Mouse (Mus musculus): ENCODE measurements around the gene Nemp1. TPM values are rescaled to one million over a fixed set of nuclear protein-coding genes. Genes with fewer than 3 reads are reported as not detected.

The Nemp1 gene
- total and polyA plus RNA-seq, 2 experiments from 2014 or later = 4.5 to 16.0 TPM

- TF ChIP-seq EP300 (IDR thresholded peaks at IDR 0.05; ENCODE audit: low read depth) (no peak), CTCF (IDR thresholded peaks at IDR 0.05; ENCODE audit: low read depth) (no peak)
- WGBS = 80% methylated on average over 3 of the region's 3 CpGs
Observed at GRCm38 (mm10) chr10:127679881-127680280, 13.2 kb downstream of the Nemp1 start.

GRCm38 (mm10) chr10:127682886-127683285 is 16.2 kb downstream of the Nemp1 start:
- TF ChIP-seq CTCF (IDR thresholded peaks at IDR 0.05; ENCODE audit: low read depth) = no peak
- no peak for TF ChIP-seq EP300 (IDR thresholded peaks at IDR 0.05; ENCODE audit: low read depth)
- no peak overlapping the region for H3K4me3 ChIP-seq (ENCODE audit: low read depth, low read length)
- no peak overlapping the region for H3K9ac ChIP-seq (replicated peaks; ENCODE audit: low read depth, low read length)
- H3K27ac ChIP-seq (ENCODE audit: low read depth) = no peak overlapping the region
- no peak for DNase-seq (ENCODE audit: low spot score)
- H3K36me3 ChIP-seq (replicated peaks; ENCODE audit: control insufficient read depth, insufficient read depth, low read length) = no peaks in the 10 kb centered on the region
- 79% methylated on average over 6 of the region's 6 CpGs for WGBS
- no peaks in the 10 kb centered on the region for H3K27me3 ChIP-seq (ENCODE audit: control insufficient read depth, insufficient read depth, low read length)
- no peak overlapping the region for H3K4me2 ChIP-seq (ENCODE audit: low read depth, low read length)
- peaks cover 3% of the 10 kb centered on the region; the same call in 1 of the 2 replicates for H3K4me1 ChIP-seq (ENCODE audit: control insufficient read depth, insufficient read depth)
- ATAC-seq (ENCODE audit: insufficient read depth, low read depth) = no peak
- H3K9me3 ChIP-seq (replicated peaks; ENCODE audit: control insufficient read depth, low read length) = no peaks in the 10 kb centered on the region

More at GRCm38 (mm10) chr10:127679881-127680280, 13.2 kb downstream of the Nemp1 start:
- H3K27me3 ChIP-seq (ENCODE audit: control insufficient read depth, insufficient read depth, low read length) = no peaks in the 10 kb centered on the region
- no peak overlapping the region for H3K9ac ChIP-seq (replicated peaks; ENCODE audit: low read depth, low read length)
- DNase-seq (ENCODE audit: low spot score) (no peak), ATAC-seq (ENCODE audit: insufficient read depth, low read depth) (no peak)
- H3K4me3 ChIP-seq (ENCODE audit: low read depth, low read length) = no peak overlapping the region
- H3K4me2 ChIP-seq (ENCODE audit: low read depth, low read length) = no peak overlapping the region
- no peaks in the 10 kb centered on the region for H3K36me3 ChIP-seq (replicated peaks; ENCODE audit: control insufficient read depth, insufficient read depth, low read length)
- peaks cover 10% of the 10 kb centered on the region; the same call in 1 of the 2 replicates for H3K4me1 ChIP-seq (ENCODE audit: control insufficient read depth, insufficient read depth)
- no peak overlapping the region for H3K27ac ChIP-seq (ENCODE audit: low read depth)
- H3K9me3 ChIP-seq (replicated peaks; ENCODE audit: control insufficient read depth, low read length) = no peaks in the 10 kb centered on the region

- H3K9ac ChIP-seq (replicated peaks; ENCODE audit: low read depth, low read length) = no peak overlapping the region
- DNase-seq (ENCODE audit: low spot score) = no peak
- no peak overlapping the region for H3K4me3 ChIP-seq (ENCODE audit: low read depth, low read length)
- H3K4me2 ChIP-seq (ENCODE audit: low read depth, low read length) = no peak overlapping the region
- H3K9me3 ChIP-seq (replicated peaks; ENCODE audit: control insufficient read depth, low read length) = no peaks in the 10 kb centered on the region
- H3K27me3 ChIP-seq (ENCODE audit: control insufficient read depth, insufficient read depth, low read length) = no peaks in the 10 kb centered on the region
- no peaks in the 10 kb centered on the region; the same call in 1 of the 2 replicates for H3K4me1 ChIP-seq (ENCODE audit: control insufficient read depth, insufficient read depth)
- H3K36me3 ChIP-seq (replicated peaks; ENCODE audit: control insufficient read depth, insufficient read depth, low read length) = peaks cover 37% of the 10 kb centered on the region
- no peak for TF ChIP-seq EP300 (IDR thresholded peaks at IDR 0.05; ENCODE audit: low read depth)
- no peak for TF ChIP-seq CTCF (IDR thresholded peaks at IDR 0.05; ENCODE audit: low read depth)
- ATAC-seq (ENCODE audit: insufficient read depth, low read depth) = no peak
- H3K27ac ChIP-seq (ENCODE audit: low read depth) = no peak overlapping the region
- WGBS = 22% methylated on average over 1 of the region's 1 CpGs
Observed at GRCm38 (mm10) chr10:127691053-127691452, 24.4 kb downstream of the Nemp1 start.

GRCm38 (mm10) chr10:127694636-127695035 is 27.9 kb downstream of the Nemp1 start:
- Histone ChIP-seq H3K27me3 (ENCODE audit: control insufficient read depth, insufficient read depth, low read length) (no peaks in the 10 kb centered on the region), H3K9ac (replicated peaks; ENCODE audit: low read depth, low read length) (no peak overlapping the region), H3K4me1 (ENCODE audit: control insufficient read depth, insufficient read depth) (no peaks in the 10 kb centered on the region), H3K36me3 (replicated peaks; ENCODE audit: control insufficient read depth, insufficient read depth, low read length) (peaks cover 59% of the 10 kb centered on the region), H3K4me2 (ENCODE audit: low read depth, low read length) (no peak overlapping the region), H3K9me3 (replicated peaks; ENCODE audit: control insufficient read depth, low read length) (no peaks in the 10 kb centered on the region), H3K4me3 (ENCODE audit: low read depth, low read length) (no peak overlapping the region), H3K27ac (ENCODE audit: low read depth) (no peak overlapping the region)
- TF ChIP-seq CTCF (IDR thresholded peaks at IDR 0.05; ENCODE audit: low read depth) = peak; percentile 66
- no peak for TF ChIP-seq EP300 (IDR thresholded peaks at IDR 0.05; ENCODE audit: low read depth)
- DNase-seq (ENCODE audit: low spot score) (peak; percentile 44), ATAC-seq (ENCODE audit: insufficient read depth, low read depth) (no peak)
- 50% methylated on average over 2 of the region's 2 CpGs for WGBS

GRCm38 (mm10) chr10:127695775-127696174 is 29.1 kb downstream of the Nemp1 start:
- Histone ChIP-seq H3K4me2 (ENCODE audit: low read depth, low read length) (no peak overlapping the region), H3K9ac (replicated peaks; ENCODE audit: low read depth, low read length) (no peak overlapping the region), H3K4me1 (ENCODE audit: control insufficient read depth, insufficient read depth) (no peaks in the 10 kb centered on the region), H3K9me3 (replicated peaks; ENCODE audit: control insufficient read depth, low read length) (no peaks in the 10 kb centered on the region), H3K36me3 (replicated peaks; ENCODE audit: control insufficient read depth, insufficient read depth, low read length) (peaks cover 57% of the 10 kb centered on the region), H3K27ac (ENCODE audit: low read depth) (no peak overlapping the region), H3K4me3 (ENCODE audit: low read depth, low read length) (no peak overlapping the region), H3K27me3 (ENCODE audit: control insufficient read depth, insufficient read depth, low read length) (no peaks in the 10 kb centered on the region)
- WGBS = 89% methylated on average over 7 of the region's 7 CpGs
- DNase-seq (ENCODE audit: low spot score) (no peak), ATAC-seq (ENCODE audit: insufficient read depth, low read depth) (no peak)
- TF ChIP-seq CTCF (IDR thresholded peaks at IDR 0.05; ENCODE audit: low read depth) = no peak
- TF ChIP-seq EP300 (IDR thresholded peaks at IDR 0.05; ENCODE audit: low read depth) = no peak

DNA sequence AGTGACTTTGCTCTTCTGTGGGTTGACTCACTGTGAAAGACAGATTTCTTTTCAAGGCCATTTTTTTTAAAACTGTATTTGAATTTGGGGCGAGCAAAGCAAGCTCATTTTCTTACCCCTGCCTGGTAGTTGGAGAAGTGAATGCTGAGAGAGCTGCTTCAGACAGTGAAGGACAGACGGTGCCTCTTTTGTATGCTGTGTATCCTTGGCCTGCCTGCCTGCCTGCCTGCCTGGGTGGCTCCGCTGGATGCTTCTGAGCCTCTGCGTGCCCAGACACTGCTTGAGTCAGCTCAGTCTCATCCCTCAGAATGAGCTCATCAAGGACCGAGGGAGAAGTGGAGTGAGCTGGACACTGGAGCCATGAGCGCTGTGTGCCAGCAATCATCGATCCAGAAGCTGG is 32.3 kb downstream of the Nemp1 start:
- H3K4me1 ChIP-seq (ENCODE audit: control insufficient read depth, insufficient read depth) = no peaks in the 10 kb centered on the region
- no peak overlapping the region for H3K4me2 ChIP-seq (ENCODE audit: low read depth, low read length)
- H3K27ac ChIP-seq (ENCODE audit: low read depth) = no peak overlapping the region
- TF ChIP-seq EP300 (IDR thresholded peaks at IDR 0.05; ENCODE audit: low read depth) (no peak), CTCF (IDR thresholded peaks at IDR 0.05; ENCODE audit: low read depth) (no peak)
- ATAC-seq (ENCODE audit: insufficient read depth, low read depth) (no peak), DNase-seq (ENCODE audit: low spot score) (no peak)
- H3K36me3 ChIP-seq (replicated peaks; ENCODE audit: control insufficient read depth, insufficient read depth, low read length) = peaks cover 39% of the 10 kb centered on the region
- H3K9ac ChIP-seq (replicated peaks; ENCODE audit: low read depth, low read length) = no peak overlapping the region
- no peaks in the 10 kb centered on the region for H3K9me3 ChIP-seq (replicated peaks; ENCODE audit: control insufficient read depth, low read length)
- no peak overlapping the region for H3K4me3 ChIP-seq (ENCODE audit: low read depth, low read length)
- WGBS = 89% methylated on average over 7 of the region's 7 CpGs
- no peaks in the 10 kb centered on the region for H3K27me3 ChIP-seq (ENCODE audit: control insufficient read depth, insufficient read depth, low read length)
